Mouse (Mus musculus) heart, postnatal 4 days (tissue): ENCODE measurements around the gene Ltb4r1. TPM values are rescaled to one million over a fixed set of nuclear protein-coding genes. Genes with fewer than 3 reads are reported as not detected.

Source experiments
- DNase-seq: peaks from one replicate; pipeline ENCODE4 v3.0.0; 2021
- total RNA-seq, 2 experiments: library from RNA; stranded (reverse); gene quantifications; 2 replicates each; pipeline ENCODE4 v1.2.3; 2021

Ltb4r1 gene
- total RNA-seq, 2 experiments from 2014 or later, result 0.50 TPM

GRCm38 (mm10) chr14:55747051-55747847, 18.5 kb upstream of the Ltb4r1 start:
- DNase-seq, result no peak

- no peak for DNase-seq
These were observed 8.2 kb upstream of the Ltb4r1 start for GRCm38 (mm10) chr14:55757566-55757965.

GRCm38 (mm10) chr14:55758363-55758784, 7.4 kb upstream of the Ltb4r1 start, which contains the start of gene Cideb:
Gene Cideb (minus strand): TSS chr14:55758458.
- DNase-seq, result peak; percentile 66

GRCm38 (mm10) chr14:55760156-55760555, 5.6 kb upstream of the Ltb4r1 start:
- DNase-seq, result peak; percentile 92

GRCm38 (mm10) chr14:55761163-55761562, 4.6 kb upstream of the Ltb4r1 start, which contains the start of gene Ltb4r2:
Gene Ltb4r2 (plus strand): TSS chr14:55761428.
- no peak for DNase-seq

GRCm38 (mm10) chr14:55762001-55762821, 3.6 kb upstream of the Ltb4r1 start:
- DNase-seq, result peak; percentile 70

- DNase-seq, result no peak
These were observed 2.6 kb upstream of the Ltb4r1 start for GRCm38 (mm10) chr14:55763166-55763565.

- DNase-seq, result peak; percentile 74
These were observed 2.0 kb downstream of the Ltb4r1 start for GRCm38 (mm10) chr14:55767519-55768414.

- DNase-seq, result no peak
These were observed 2.8 kb downstream of the Ltb4r1 start for GRCm38 (mm10) chr14:55768555-55768954.

- DNase-seq, result no peak
These were observed 3.4 kb downstream of the Ltb4r1 start for GRCm38 (mm10) chr14:55769087-55769703.

GRCm38 (mm10) chr14:55776711-55777110, 10.9 kb downstream of the Ltb4r1 start:
- no peak for DNase-seq

GRCm38 (mm10) chr14:55777176-55777575, 11.4 kb downstream of the Ltb4r1 start:
- no peak for DNase-seq

GRCm38 (mm10) chr14:55777806-55778205, 12.0 kb downstream of the Ltb4r1 start:
- DNase-seq, result peak; percentile 3

- DNase-seq, result peak; percentile 3
These were observed 12.9 kb downstream of the Ltb4r1 start for GRCm38 (mm10) chr14:55778686-55779085.

- DNase-seq, result peak; percentile 5
These were observed 13.9 kb downstream of the Ltb4r1 start for GRCm38 (mm10) chr14:55779656-55780055.

- peak; percentile 5 for DNase-seq
These were observed 15.0 kb downstream of the Ltb4r1 start for GRCm38 (mm10) chr14:55780736-55781135.

- DNase-seq, result peak; percentile 73
These were observed 15.5 kb downstream of the Ltb4r1 start for GRCm38 (mm10) chr14:55781310-55781709.

GRCm38 (mm10) chr14:55782361-55782960, 16.7 kb downstream of the Ltb4r1 start:
- peak; percentile 3 for DNase-seq

- DNase-seq, result peak; percentile 34
These were observed 17.6 kb downstream of the Ltb4r1 start for GRCm38 (mm10) chr14:55783171-55783957.

- DNase-seq, result peak; percentile 46
These were observed 18.1 kb downstream of the Ltb4r1 start, which contains the start of gene Adcy4 for GRCm38 (mm10) chr14:55783958-55784235. Gene Adcy4 (minus strand): TSS chr14:55784095.

GRCm38 (mm10) chr14:55785195-55785594, 19.4 kb downstream of the Ltb4r1 start:
- peak; percentile 10 for DNase-seq
